9 mouse cellular contexts compared by ENCODE assay signal in genomic region chr7:64501536-64502270, GRCm38 (mm10). TPM values are rescaled to one million over a fixed set of nuclear protein-coding genes. Genes with fewer than 3 reads are reported as not detected.
DNase-seq lines count a peak whose midpoint lies in the region; ATAC-seq and TF ChIP-seq lines count a peak whose summit lies in the region.
"Had no signal": no experiment of that assay in that cellular context is flagged by ENCODE, and none has a peak within 500 bp of the region (broad histone marks: within the 10 kb centered on the region; RNA-seq: fewer than 3 reads in every experiment).

TSS of gene Apba2 (plus strand) at chr7:64501706.

- H3K9ac ChIP-seq in liver, postnatal 0 days (replicated peaks): no peak within 1 kb of the TSS

- 1% methylated on average over 70 of the region's 96 CpGs for WGBS in liver, postnatal 0 days (ENCODE audit: insufficient replicate concordance)
- WGBS in small intestine, adult 2 months: 3% methylated on average over 91 of the region's 96 CpGs

- TF ChIP-seq POLR2A in small intestine, adult 2 months (IDR thresholded peaks at IDR 0.05; ENCODE audit: low read depth, low read length): no peak

- H3K4me1 ChIP-seq in liver, postnatal 0 days (ENCODE audit: insufficient read depth): peaks cover 2% of the 10 kb centered on the region; the same call in 1 of the 2 replicates
- H3K4me1 ChIP-seq in small intestine, adult 2 months (ENCODE audit: control insufficient read depth, insufficient read depth, insufficient read length, low read length): no peaks in the 10 kb centered on the region

- TF ChIP-seq CTCF in layer of hippocampus, adult 2 months (conservative IDR thresholded peaks at IDR 0.05): peak; percentile 90
- peak; percentile 59 for TF ChIP-seq CTCF in liver, postnatal 0 days (IDR thresholded peaks at IDR 0.05; ENCODE audit: low read depth)
- TF ChIP-seq CTCF in small intestine, adult 2 months (IDR thresholded peaks at IDR 0.05; ENCODE audit: extremely low read depth, insufficient read length, insufficient replicate concordance, low read depth, low read length): no peak

- H3K9me3 ChIP-seq in liver, postnatal 0 days (ENCODE audit: low read length): no peaks in the 10 kb centered on the region

- peak; percentile 3 for DNase-seq in lung, postnatal 10 days
- DNase-seq in lung, postnatal 25 days (ENCODE audit: low spot score): no peak
- peak; percentile 88 for DNase-seq in cerebellum, adult 9-11 months
- peak in 1 of 2 experiments; percentile 75 for DNase-seq in frontal cortex, adult 2 months (ENCODE audit: extremely low spot score in 1 of 2, low spot score in 1 of 2)
- peak; percentile 63 to 78 for DNase-seq in layer of hippocampus, adult 2 months (ENCODE audit: low spot score in 2 of 2)
- peak; percentile 40 for DNase-seq in liver, postnatal 0 days
- no peak for DNase-seq in gastrocnemius, postnatal 14 days

- peak within 1 kb of the TSS; percentile 78 for H3K4me3 ChIP-seq in layer of hippocampus, adult 2 months
- H3K4me3 ChIP-seq in liver, postnatal 0 days (ENCODE audit: low read depth, low read length): peak within 1 kb of the TSS; percentile 34
- H3K4me3 ChIP-seq in small intestine, adult 2 months (ENCODE audit: low read depth, low read length): peak within 1 kb of the TSS; percentile 47

- peak; percentile 60 for ATAC-seq in liver, postnatal 0 days

- intact Hi-C loops in gastrocnemius, postnatal 14 days (cut with DNase I; ENCODE audit: low total_unique reads): loop anchor here (5.0 kb wide), 2 partner anchors 39 to 241 kb away; no protein-coding TSS in a partner anchor

- TF ChIP-seq EP300 in liver, postnatal 0 days (IDR thresholded peaks at IDR 0.05; ENCODE audit: low read depth): no peak

- peak within 1 kb of the TSS; percentile 63 for H3K4me2 ChIP-seq in liver, postnatal 0 days (ENCODE audit: low read depth, low read length)

- peaks cover 33% of the 10 kb centered on the region for H3K27me3 ChIP-seq in liver, postnatal 0 days (ENCODE audit: insufficient read depth, low read length)
- H3K27me3 ChIP-seq in small intestine, adult 2 months (ENCODE audit: control insufficient read depth, insufficient read depth, low read length): peaks cover 8% of the 10 kb centered on the region

- peak within 1 kb of the TSS; percentile 98 for H3K27ac ChIP-seq in layer of hippocampus, adult 2 months
- no peak within 1 kb of the TSS for H3K27ac ChIP-seq in liver, postnatal 0 days (ENCODE audit: low read depth)
- H3K27ac ChIP-seq in small intestine, adult 2 months (ENCODE audit: insufficient read depth, low read depth, low read length): no peak within 1 kb of the TSS
- H3K27ac ChIP-seq: macrophage had no signal

- no peaks in the 10 kb centered on the region for H3K36me3 ChIP-seq in liver, postnatal 0 days (replicated peaks; ENCODE audit: insufficient read depth, low read length)
- H3K36me3 ChIP-seq in small intestine, adult 2 months (ENCODE audit: control insufficient read depth, insufficient read depth, low read length): no peaks in the 10 kb centered on the region

RNA-seq across cellular contexts. Expression of gene Apba2, which starts in this region (rescaled TPM):
- 143 and 155 TPM in 2 replicates for polyA plus RNA-seq in frontal cortex, adult 2 months (2012; rRNA removed)
- total RNA-seq in layer of hippocampus, adult 2 months (2021): 100 to 1,000 TPM; 249 to 259 TPM
- polyA plus RNA-seq in liver, postnatal 0 days (2015; fragmentation: Nextera tagmentation; extraction: Ambion mirVana): not detected in 2 replicates
- polyA plus RNA-seq in small intestine, adult 2 months (2012; rRNA removed): 0.99 and 3.0 TPM in 2 replicates
- total RNA-seq in gastrocnemius, postnatal 14 days (2021): under 1 TPM; 0.27 to 0.39 TPM
- polyA plus RNA-seq: macrophage had no signal

Comparison
In these comparisons a context has a peak if more than half of its experiments do, and no peak if none do; other contexts are left out.
1. RNA of gene Apba2 (total RNA-seq): 249 to 259 TPM in layer of hippocampus, adult 2 months; 0.27 to 0.39 TPM in gastrocnemius, postnatal 14 days; every median in the first group is over 100 times any median in the second.
2. RNA of gene Apba2 (polyA plus RNA-seq): 143 to 155 TPM in frontal cortex, adult 2 months; 0.99 to 3.0 TPM in small intestine, adult 2 months and not detected in liver, postnatal 0 days; every median in the first group is over 10 times any median in the second.
3. DNase-seq: peak in lung, postnatal 10 days (single experiment), cerebellum, adult 9-11 months (single experiment) and layer of hippocampus, adult 2 months (2 of 2); none in lung, postnatal 25 days (single experiment) and gastrocnemius, postnatal 14 days (single experiment).
4. Peak in DNase-seq, ATAC-seq, H3K4me3 ChIP-seq and H3K4me2 ChIP-seq in liver, postnatal 0 days; RNA of the gene not detected or under 1 TPM.
5. Peak in every context shown above with its lines, with median percentiles within 50 percentile points of each other: H3K4me3 ChIP-seq.